Mouse (Mus musculus): ENCODE data around the gene Dnmt1. TPM values are rescaled to one million over a fixed set of nuclear protein-coding genes. Genes with fewer than 3 reads are reported as not detected.

The Dnmt1 gene
- polyA plus RNA-seq, 1 experiment from 2014 or later, result 85.1 TPM

DNA sequence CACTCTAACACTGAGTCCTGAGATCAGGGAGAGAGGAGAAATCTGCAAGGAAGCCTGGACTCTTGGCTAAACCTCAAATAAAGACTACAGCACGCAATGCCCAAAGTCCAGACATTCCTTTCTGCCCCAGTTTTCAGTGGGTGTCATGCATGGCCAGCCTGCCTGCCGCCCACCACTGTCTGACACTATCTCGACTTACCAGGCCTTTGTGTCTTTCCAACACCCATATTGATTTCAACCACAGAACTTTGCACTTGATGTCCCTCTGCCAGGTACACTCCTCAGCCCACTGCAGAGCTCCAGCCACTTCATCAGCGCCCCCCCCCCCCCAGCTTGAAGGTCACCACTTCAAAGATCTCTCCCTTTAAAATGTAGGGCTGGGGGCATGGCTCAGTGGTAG lies 97.5 kb downstream of the Dnmt1 start:
- DNase-seq (ENCODE audit: low spot score) (no peak), ATAC-seq (replicated peaks; ENCODE audit: low FRiP score) (no peak)
- H3K4me3 ChIP-seq (ENCODE audit: low read depth, low read length), result no peak overlapping the region
- H3K4me2 ChIP-seq, result no peak overlapping the region
- no peaks in the 10 kb centered on the region for H3K36me3 ChIP-seq (ENCODE audit: control insufficient read depth, insufficient read depth, low read length)
- no peak overlapping the region for H3K27ac ChIP-seq (ENCODE audit: low read depth, low read length)
- no peaks in the 10 kb centered on the region; the same call in 1 of the 2 replicates for H3K27me3 ChIP-seq (replicated peaks; ENCODE audit: control insufficient read depth, insufficient read depth, low read length)
- 32% methylated on average over 4 of the region's 4 CpGs for WGBS
- H3K4me1 ChIP-seq (replicated peaks; ENCODE audit: control insufficient read depth, insufficient read depth, low read length), result no peaks in the 10 kb centered on the region
- H3K9ac ChIP-seq (ENCODE audit: low read depth, low read length), result no peak overlapping the region
- H3K9me3 ChIP-seq (ENCODE audit: control insufficient read depth, low read length), result no peaks in the 10 kb centered on the region

- ATAC-seq (replicated peaks; ENCODE audit: low FRiP score), result no peak
- no peak overlapping the region for H3K4me2 ChIP-seq
- no peaks in the 10 kb centered on the region; the same call in 1 of the 2 replicates for H3K27me3 ChIP-seq (replicated peaks; ENCODE audit: control insufficient read depth, insufficient read depth, low read length)
- DNase-seq (ENCODE audit: low spot score), result no peak
- H3K36me3 ChIP-seq (ENCODE audit: control insufficient read depth, insufficient read depth, low read length), result no peaks in the 10 kb centered on the region
- no peaks in the 10 kb centered on the region for H3K9me3 ChIP-seq (ENCODE audit: control insufficient read depth, low read length)
- no peak overlapping the region for H3K4me3 ChIP-seq (ENCODE audit: low read depth, low read length)
- H3K27ac ChIP-seq (ENCODE audit: low read depth, low read length), result no peak overlapping the region
- H3K4me1 ChIP-seq (replicated peaks; ENCODE audit: control insufficient read depth, insufficient read depth, low read length), result no peaks in the 10 kb centered on the region
- WGBS, result 12% methylated on average over 4 of the region's 4 CpGs
- H3K9ac ChIP-seq (ENCODE audit: low read depth, low read length), result no peak overlapping the region
Observed at GRCm38 (mm10) chr9:20861821-20862220, 97.9 kb downstream of the Dnmt1 start.

DNA sequence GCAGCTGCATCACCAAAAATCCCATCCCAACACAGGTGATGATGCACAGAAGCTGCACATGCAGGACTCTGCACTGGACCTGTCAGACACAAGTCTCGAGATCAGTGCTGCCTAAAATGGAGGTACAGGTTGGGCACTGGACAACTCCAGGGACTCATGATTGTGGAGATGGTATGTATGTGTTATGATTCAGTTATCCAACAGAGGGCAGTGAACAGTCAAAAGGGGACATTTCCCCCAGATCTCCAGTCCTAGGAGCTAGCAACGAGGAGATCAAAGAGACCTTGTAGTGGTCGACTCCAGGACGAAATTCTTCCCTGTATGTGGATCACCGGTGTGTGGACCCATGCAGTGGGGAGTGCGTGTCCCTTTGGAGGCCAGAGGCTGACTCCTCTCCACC lies 99.8 kb downstream of the Dnmt1 start:
- Histone ChIP-seq H3K9me3 (ENCODE audit: control insufficient read depth, low read length) (no peaks in the 10 kb centered on the region), H3K4me2 (no peak overlapping the region), H3K36me3 (ENCODE audit: control insufficient read depth, insufficient read depth, low read length) (no peaks in the 10 kb centered on the region), H3K9ac (ENCODE audit: low read depth, low read length) (no peak overlapping the region), H3K27me3 (replicated peaks; ENCODE audit: control insufficient read depth, insufficient read depth, low read length) (no peaks in the 10 kb centered on the region; the same call in 1 of the 2 replicates), H3K4me3 (ENCODE audit: low read depth, low read length) (no peak overlapping the region), H3K4me1 (replicated peaks; ENCODE audit: control insufficient read depth, insufficient read depth, low read length) (no peaks in the 10 kb centered on the region), H3K27ac (ENCODE audit: low read depth, low read length) (no peak overlapping the region)
- ATAC-seq (replicated peaks; ENCODE audit: low FRiP score), result no peak
- DNase-seq (ENCODE audit: low spot score), result no peak
- 39% methylated on average over 6 of the region's 6 CpGs for WGBS

Small RNAs within 50 kb of the gene (microRNA-seq; reads per million reads assigned to microRNA genes)
- gene Mir7081 (ENCODE audit: borderline number of aligned reads), result not detected

Other genes starting within 250 kb of the Dnmt1 start
- gene Olfm2, start 213.5 kb downstream of the Dnmt1 start, polyA plus RNA-seq (2014; fragmentation: Nextera tagmentation; extraction: Ambion mirVana), result 1.2 and 1.3 TPM in 2 replicates
- 0.05 TPM in 2 replicates for gene Col5a3, start 144.8 kb downstream of the Dnmt1 start, polyA plus RNA-seq (2014; fragmentation: Nextera tagmentation; extraction: Ambion mirVana)
- gene Rdh8, start 141.4 kb downstream of the Dnmt1 start, polyA plus RNA-seq (2014; fragmentation: Nextera tagmentation; extraction: Ambion mirVana), result not detected in 2 replicates
- 7.1 and 8.8 TPM in 2 replicates for gene A230050P20Rik, start 91.2 kb downstream of the Dnmt1 start, polyA plus RNA-seq (2014; fragmentation: Nextera tagmentation; extraction: Ambion mirVana)
- 9.4 TPM in 2 replicates for gene Angptl6, start 80.2 kb downstream of the Dnmt1 start, polyA plus RNA-seq (2014; fragmentation: Nextera tagmentation; extraction: Ambion mirVana)
- 170 and 178 TPM in 2 replicates for gene Ppan, start 71.7 kb downstream of the Dnmt1 start, polyA plus RNA-seq (2014; fragmentation: Nextera tagmentation; extraction: Ambion mirVana)
- 440 and 448 TPM in 2 replicates for gene Eif3g, start 61.3 kb downstream of the Dnmt1 start, polyA plus RNA-seq (2014; fragmentation: Nextera tagmentation; extraction: Ambion mirVana)
- 15.2 and 16.8 TPM in 2 replicates for gene S1pr2, start 16.9 kb upstream of the Dnmt1 start, polyA plus RNA-seq (2014; fragmentation: Nextera tagmentation; extraction: Ambion mirVana)
- 138 and 145 TPM in 2 replicates for gene Mrpl4, start 42.9 kb upstream of the Dnmt1 start, polyA plus RNA-seq (2014; fragmentation: Nextera tagmentation; extraction: Ambion mirVana)
- gene Icam1, start 56.1 kb upstream of the Dnmt1 start, polyA plus RNA-seq (2014; fragmentation: Nextera tagmentation; extraction: Ambion mirVana), result 12.2 and 13.0 TPM in 2 replicates
- gene Icam4, start 69.5 kb upstream of the Dnmt1 start, polyA plus RNA-seq (2014; fragmentation: Nextera tagmentation; extraction: Ambion mirVana), result 146 and 147 TPM in 2 replicates
- gene Icam5, start 72.2 kb upstream of the Dnmt1 start, polyA plus RNA-seq (2014; fragmentation: Nextera tagmentation; extraction: Ambion mirVana), result 0.37 and 0.44 TPM in 2 replicates
- gene Zglp1, start 107.2 kb upstream of the Dnmt1 start, polyA plus RNA-seq (2014; fragmentation: Nextera tagmentation; extraction: Ambion mirVana), result 0.67 and 1.4 TPM in 2 replicates
- 0.53 and 1.4 TPM in 2 replicates for gene Gm49373, start 113.2 kb upstream of the Dnmt1 start, polyA plus RNA-seq (2014; fragmentation: Nextera tagmentation; extraction: Ambion mirVana)
- gene Fdx1l, start 113.7 kb upstream of the Dnmt1 start, polyA plus RNA-seq (2014; fragmentation: Nextera tagmentation; extraction: Ambion mirVana), result 74.9 and 75.1 TPM in 2 replicates
- gene Gm38431, start 132.1 kb upstream of the Dnmt1 start, polyA plus RNA-seq (2014; fragmentation: Nextera tagmentation; extraction: Ambion mirVana), result 4.2 and 4.3 TPM in 2 replicates
- gene Raver1, start 132.1 kb upstream of the Dnmt1 start, polyA plus RNA-seq (2014; fragmentation: Nextera tagmentation; extraction: Ambion mirVana), result 89.8 and 94.0 TPM in 2 replicates
- gene Tyk2, start 171.4 kb upstream of the Dnmt1 start, polyA plus RNA-seq (2014; fragmentation: Nextera tagmentation; extraction: Ambion mirVana), result 11.5 and 13.8 TPM in 2 replicates
- gene Cdc37, start 190.1 kb upstream of the Dnmt1 start, polyA plus RNA-seq (2014; fragmentation: Nextera tagmentation; extraction: Ambion mirVana), result 334 and 347 TPM in 2 replicates
- 5.3 and 5.4 TPM in 2 replicates for gene Pde4a, start 205.8 kb upstream of the Dnmt1 start, polyA plus RNA-seq (2014; fragmentation: Nextera tagmentation; extraction: Ambion mirVana)

Measured in liver, embryonic 11.5 days (tissue).